Mouse (Mus musculus) MEL (cell line): Measurements from ENCODE around the gene Rnf220.

Experiments used
- CHD2 ChIP-seq: IDR thresholded peaks from 2 replicates; pipeline ENCODE4 v1.6.1; 2011; ENCODE audit warnings: low read length, improper control_type of control experiment
- CTCF ChIP-seq, 3 experiments: IDR thresholded peaks in 2 of 3; conservative IDR thresholded peaks in 1 of 3; 2 replicates each; pipeline ENCODE4 v1.5.1; 2011 to 2012; ENCODE audit warnings: low read length in 3 of 3, low read depth in 2 of 3, mild to moderate bottlenecking in 2 of 3, improper control_type of control experiment in 1 of 3, inconsistent platforms in 1 of 3, mixed read lengths in 1 of 3, moderate library complexity in 1 of 3; ENCODE audit not compliant: control insufficient read depth in 1 of 3, insufficient read depth in 1 of 3, poor library complexity in 1 of 3, severe bottlenecking in 1 of 3
- MAFK ChIP-seq: IDR thresholded peaks from 2 replicates; pipeline ENCODE4 v1.6.1; 2011; ENCODE audit warnings: low read depth, mild to moderate bottlenecking, low read length, improper control_type of control experiment, borderline replicate concordance
- MXI1 ChIP-seq: IDR thresholded peaks from 2 replicates; pipeline ENCODE4 v1.6.1; 2011; ENCODE audit warnings: mild to moderate bottlenecking, low read depth, low read length, improper control_type of control experiment
- MYB ChIP-seq: IDR thresholded peaks from 2 replicates; pipeline ENCODE4 v1.6.1; 2011; ENCODE audit warnings: mild to moderate bottlenecking, low read depth, low read length, improper control_type of control experiment
- POLR2A ChIP-seq, 2 experiments: IDR thresholded peaks; 2 replicates each; pipeline ENCODE4 v1.6.1; 2011 to 2012; ENCODE audit warnings: low read length in 2 of 2, mild to moderate bottlenecking in 2 of 2, control low read depth in 1 of 2, improper control_type of control experiment in 1 of 2, low read depth in 1 of 2, moderate library complexity in 1 of 2; ENCODE audit not compliant: control insufficient read depth in 1 of 2, insufficient read depth in 1 of 2, poor library complexity in 1 of 2
- SIN3A ChIP-seq: IDR thresholded peaks from 2 replicates; pipeline ENCODE4 v1.6.1; 2012; ENCODE audit warnings: low read length, improper control_type of control experiment, inconsistent platforms
- TAL1 ChIP-seq: IDR thresholded peaks from 2 replicates; pipeline ENCODE4 v1.6.1; 2012; ENCODE audit warnings: mild to moderate bottlenecking, inconsistent platforms, low read length, moderate library complexity, mixed read lengths
- TBP ChIP-seq: IDR thresholded peaks from 2 replicates; pipeline ENCODE4 v1.8.0; 2011; ENCODE audit warnings: low read depth, low read length, improper control_type of control experiment
- ZKSCAN1 ChIP-seq: IDR thresholded peaks from 2 replicates; pipeline ENCODE4 v1.6.1; 2012; ENCODE audit warnings: low read depth, mild to moderate bottlenecking, inconsistent platforms, low read length, improper control_type of control experiment, moderate library complexity

GRCm38 (mm10) chr4:117491840-117492239 lies 5.0 kb downstream of the Rnf220 start:
- TF ChIP-seq ZKSCAN1: no peak
- no peak for TF ChIP-seq CTCF (IDR thresholded peaks at IDR 0.05 in 2 of 3, conservative IDR thresholded peaks at IDR 0.05 in 1 of 3; ENCODE audit: control insufficient read depth in 1 of 3, insufficient read depth in 1 of 3, low read depth in 2 of 3, low read length in 3 of 3, poor library complexity in 1 of 3, severe bottlenecking in 1 of 3)
- no peak for TF ChIP-seq TAL1
- TF ChIP-seq MXI1: no peak
- TF ChIP-seq MYB: no peak
- TF ChIP-seq POLR2A (IDR thresholded peaks at IDR 0.05; ENCODE audit: control insufficient read depth in 1 of 2, insufficient read depth in 1 of 2, low read depth in 1 of 2, low read length in 2 of 2, poor library complexity in 1 of 2): no peak
- no peak for TF ChIP-seq CHD2
- no peak for TF ChIP-seq SIN3A
- no peak for TF ChIP-seq TBP
- TF ChIP-seq MAFK: no peak
